Mouse (Mus musculus) E14TG2a.4 (cell line): Measurements from ENCODE around the gene Glb1.

Source experiments
- CTCF ChIP-seq: conservative IDR thresholded peaks from 2 replicates; pipeline ENCODE4 v1.5.1; 2014; ENCODE audit warnings: low read length
- NANOG ChIP-seq: IDR thresholded peaks from 2 replicates; pipeline ENCODE4 v1.6.1; 2014; ENCODE audit warnings: borderline replicate concordance, low read length, mixed read lengths

- TF ChIP-seq CTCF (no peak), NANOG (no peak)
Observed at GRCm38 (mm10) chr9:114515364-114515763, 114.5 kb downstream of the Glb1 start, which contains the start of gene C130032M10Rik.
